Mouse (Mus musculus) C2C12 (cell line): Measurements from ENCODE around the gene Sccpdh. TPM values are rescaled to one million over a fixed set of nuclear protein-coding genes. Genes with fewer than 3 reads are reported as not detected.

Experiments used
- H3K27me3 ChIP-seq: one replicate; pipeline ENCODE4 v1.6.1; 2011; ENCODE audit not compliant: control insufficient read depth, insufficient read depth, insufficient read length
- H3K36me3 ChIP-seq: one replicate; pipeline ENCODE4 v1.6.1; 2011; ENCODE audit not compliant: control insufficient read depth, insufficient read depth
- H3K4me3 ChIP-seq: one replicate; pipeline ENCODE4 v1.5.1; 2011; ENCODE audit warnings: mild to moderate bottlenecking, control low read depth; ENCODE audit not compliant: poor library complexity, insufficient read depth, severe bottlenecking
- H3K79me2 ChIP-seq: one replicate; pipeline ENCODE4 v1.6.1; 2011; ENCODE audit not compliant: control insufficient read depth, insufficient read depth
- H3K79me3 ChIP-seq: one replicate; pipeline ENCODE4 v1.6.1; 2011; ENCODE audit warnings: low read depth, control low read depth
- H3ac ChIP-seq: one replicate; pipeline ENCODE3; 2011; ENCODE audit warnings: low read depth; ENCODE audit not compliant: control insufficient read depth, insufficient read length
- CEBPB ChIP-seq: IDR thresholded peaks from one replicate; pipeline ENCODE4 v1.6.1; 2011; ENCODE audit warnings: low read depth, mild to moderate bottlenecking, control low read depth, moderate library complexity
- CTCF ChIP-seq: IDR thresholded peaks from one replicate; pipeline ENCODE4 v1.5.1; 2011; ENCODE audit not compliant: control insufficient read depth, insufficient read depth, insufficient read length
- FOSL1 ChIP-seq: IDR thresholded peaks from one replicate; pipeline ENCODE4 v1.8.0; 2011; ENCODE audit warnings: mild to moderate bottlenecking, low read length; ENCODE audit not compliant: poor library complexity, insufficient read depth, severe bottlenecking
- MAX ChIP-seq: IDR thresholded peaks from one replicate; pipeline ENCODE4 v1.6.1; 2011; ENCODE audit warnings: mild to moderate bottlenecking, control low read depth
- MYOD1 ChIP-seq: IDR thresholded peaks from one replicate; pipeline ENCODE4 v1.6.1; 2011; ENCODE audit warnings: low read depth; ENCODE audit not compliant: control insufficient read depth, insufficient read length
- MYOG ChIP-seq: IDR thresholded peaks from one replicate; pipeline ENCODE4 v1.6.1; 2011; ENCODE audit not compliant: control insufficient read depth, insufficient read length; ENCODE audit errors: extremely low read depth
- USF1 ChIP-seq: IDR thresholded peaks from one replicate; pipeline ENCODE4 v1.6.1; 2011; ENCODE audit warnings: low read depth, mild to moderate bottlenecking, control low read depth, moderate library complexity
- polyA plus RNA-seq: library from polyadenylated mRNA; unstranded; fragments of >200 nt; fragmentation: generic; extraction: Trizol; gene quantifications from one replicate; pipeline ENCODE4 v1.2.1, GENCODE M21; 2012; ENCODE audit warnings: missing spikeins

Sccpdh gene
- polyA plus RNA-seq, 1 experiment, result 19.1 TPM

GRCm38 (mm10) chr1:179663065-179663464, 4.9 kb upstream of the Sccpdh start:
- TF ChIP-seq MYOD1, result no peak
- TF ChIP-seq CTCF, result no peak
- TF ChIP-seq MYOG, result no peak
- no peak for TF ChIP-seq CEBPB
- TF ChIP-seq FOSL1, result no peak
- TF ChIP-seq USF1, result no peak
- TF ChIP-seq MAX, result no peak
- no peak overlapping the region for H3ac ChIP-seq
- no peaks in the 10 kb centered on the region for H3K79me2 ChIP-seq
- H3K27me3 ChIP-seq, result no peaks in the 10 kb centered on the region
- H3K79me3 ChIP-seq, result no peaks in the 10 kb centered on the region
- H3K36me3 ChIP-seq, result no peaks in the 10 kb centered on the region
- H3K4me3 ChIP-seq, result no peak overlapping the region

- Histone ChIP-seq H3K79me2 (no peaks in the 10 kb centered on the region), H3K36me3 (no peaks in the 10 kb centered on the region), H3K4me3 (no peak overlapping the region), H3ac (no peak overlapping the region), H3K79me3 (peaks cover 3% of the 10 kb centered on the region), H3K27me3 (no peaks in the 10 kb centered on the region)
- TF ChIP-seq MYOD1, result no peak
- TF ChIP-seq FOSL1, result no peak
- TF ChIP-seq MAX, result no peak
- TF ChIP-seq USF1, result no peak
- TF ChIP-seq CEBPB, result no peak
- no peak for TF ChIP-seq CTCF
- TF ChIP-seq MYOG, result no peak
These were observed 3.6 kb upstream of the Sccpdh start for GRCm38 (mm10) chr1:179664309-179664930.

GRCm38 (mm10) chr1:179666971-179667370, 1.0 kb upstream of the Sccpdh start:
- H3K4me3 ChIP-seq, result no peak overlapping the region
- TF ChIP-seq CEBPB (no peak), FOSL1 (no peak), CTCF (no peak), MYOD1 (no peak), USF1 (no peak), MYOG (no peak), MAX (no peak)
- H3K27me3 ChIP-seq, result no peaks in the 10 kb centered on the region

GRCm38 (mm10) chr1:179667450-179667849, 560 bp upstream of the Sccpdh start:
- Histone ChIP-seq H3ac (peak overlapping the region; percentile 84), H3K27me3 (no peaks in the 10 kb centered on the region), H3K36me3 (peaks cover 3% of the 10 kb centered on the region), H3K79me3 (peaks cover 3% of the 10 kb centered on the region), H3K79me2 (no peaks in the 10 kb centered on the region), H3K4me3 (peak overlapping the region; percentile 61)
- no peak for TF ChIP-seq CTCF
- TF ChIP-seq FOSL1, result no peak
- no peak for TF ChIP-seq MYOD1
- TF ChIP-seq MYOG, result no peak
- no peak for TF ChIP-seq MAX
- TF ChIP-seq USF1, result no peak
- no peak for TF ChIP-seq CEBPB

More at GRCm38 (mm10) chr1:179666971-179667370, 1.0 kb upstream of the Sccpdh start:
- Histone ChIP-seq H3K79me2 (no peaks in the 10 kb centered on the region), H3K79me3 (peaks cover 3% of the 10 kb centered on the region), H3K36me3 (peaks cover 3% of the 10 kb centered on the region), H3ac (no peak overlapping the region)

GRCm38 (mm10) chr1:179668836-179669537, 977 bp downstream of the Sccpdh start:
- Histone ChIP-seq H3K79me2 (no peaks in the 10 kb centered on the region), H3ac (peak overlapping the region; percentile 29), H3K36me3 (peaks cover 3% of the 10 kb centered on the region), H3K79me3 (peaks cover 3% of the 10 kb centered on the region), H3K27me3 (no peaks in the 10 kb centered on the region), H3K4me3 (peak overlapping the region; percentile 61)
- TF ChIP-seq MYOG (no peak), CTCF (no peak), FOSL1 (no peak), MYOD1 (no peak), USF1 (no peak), MAX (no peak), CEBPB (no peak)

- peaks cover 9% of the 10 kb centered on the region for H3K36me3 ChIP-seq
- H3K79me2 ChIP-seq, result no peaks in the 10 kb centered on the region
- no peak overlapping the region for H3K4me3 ChIP-seq
- TF ChIP-seq FOSL1, result no peak
- no peak for TF ChIP-seq CTCF
- no peak for TF ChIP-seq MYOD1
- TF ChIP-seq MYOG, result no peak
- TF ChIP-seq USF1, result no peak
- no peak for TF ChIP-seq MAX
- no peak for TF ChIP-seq CEBPB
- H3K79me3 ChIP-seq, result peaks cover under 1% of the 10 kb centered on the region
- no peak overlapping the region for H3ac ChIP-seq
- H3K27me3 ChIP-seq, result no peaks in the 10 kb centered on the region
These were observed 6.3 kb downstream of the Sccpdh start for GRCm38 (mm10) chr1:179674355-179674754.
